Mouse (Mus musculus): Measurements from ENCODE around the gene Zfp286. TPM values are rescaled to one million over a fixed set of nuclear protein-coding genes. Genes with fewer than 3 reads are reported as not detected.

The Zfp286 gene
- polyA plus RNA-seq, 1 experiment from 2014 or later = 31.1 TPM

DNA sequence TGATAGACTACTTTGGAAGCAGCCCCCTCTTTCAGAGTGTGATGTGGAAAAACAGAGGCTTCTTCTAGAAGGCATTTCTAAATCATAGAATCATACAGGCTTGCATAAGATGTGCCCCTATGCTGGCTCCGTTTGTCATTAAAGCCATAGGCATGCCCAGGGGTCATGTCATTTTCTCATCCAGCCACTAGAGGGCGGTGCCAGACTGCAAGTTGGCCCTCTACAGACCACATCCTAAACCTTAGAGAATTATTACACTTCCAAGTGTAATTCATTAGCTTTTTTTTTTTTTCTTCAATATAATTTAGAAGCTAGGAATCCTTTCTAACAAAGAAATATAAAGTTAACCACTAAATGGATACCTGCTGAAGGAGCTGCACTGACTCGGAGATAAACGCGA lies 45.2 kb downstream of the Zfp286 start:
- H3K27ac ChIP-seq (ENCODE audit: low read depth, low read length) = no peak overlapping the region
- no peaks in the 10 kb centered on the region; the same call in 1 of the 2 replicates for H3K27me3 ChIP-seq (ENCODE audit: control insufficient read depth, insufficient read depth, low read length)
- no peak overlapping the region for H3K4me2 ChIP-seq (replicated peaks; ENCODE audit: low read depth, low read length)
- DNase-seq (ENCODE audit: low spot score) (peak; percentile 80), ATAC-seq (ENCODE audit: low FRiP score) (no peak)
- H3K4me3 ChIP-seq (ENCODE audit: low read depth, low read length) = no peak overlapping the region
- no peaks in the 10 kb centered on the region for H3K36me3 ChIP-seq (ENCODE audit: control insufficient read depth, insufficient read depth, low read length)
- H3K9me3 ChIP-seq (ENCODE audit: control insufficient read depth, low read length) = no peaks in the 10 kb centered on the region
- no peak overlapping the region for H3K9ac ChIP-seq (ENCODE audit: low read depth, low read length)
- 50% methylated on average over 5 of the region's 5 CpGs for WGBS
- no peaks in the 10 kb centered on the region for H3K4me1 ChIP-seq (replicated peaks; ENCODE audit: control insufficient read depth, insufficient read depth, low read length)

DNA sequence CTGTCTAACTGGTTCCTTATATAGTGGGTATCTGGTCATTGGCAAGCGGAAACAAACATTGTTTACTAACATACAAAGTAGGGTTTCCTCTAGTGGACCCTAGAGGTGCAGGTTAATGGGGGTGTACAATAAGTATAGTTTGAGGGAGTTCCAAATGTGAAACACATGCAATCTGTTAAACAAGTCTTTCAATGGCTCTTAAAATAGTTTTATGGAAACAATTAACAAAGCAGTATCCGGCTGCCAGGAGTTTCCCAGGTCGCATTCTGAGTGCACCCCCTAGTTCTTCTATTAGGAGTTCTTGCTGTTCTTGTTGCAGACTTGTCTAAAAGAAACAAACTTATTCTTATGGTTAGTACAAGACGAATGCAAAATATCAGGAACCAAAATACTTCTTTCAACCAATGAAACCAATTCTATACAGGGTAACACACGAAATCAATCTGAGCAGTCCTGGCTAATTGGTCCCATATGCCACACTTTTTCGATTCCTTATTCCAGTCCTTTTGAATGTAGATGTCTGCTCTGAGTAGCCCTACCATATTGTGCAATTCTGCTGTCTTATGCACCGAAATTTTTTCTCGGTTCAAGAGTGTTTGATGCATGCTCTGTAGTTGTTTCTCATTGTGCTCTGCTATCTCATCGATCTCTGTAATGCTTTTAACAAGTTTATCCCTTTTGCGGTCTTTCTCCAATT lies 46.9 kb downstream of the Zfp286 start:
- Histone ChIP-seq H3K9ac (ENCODE audit: low read depth, low read length) (no peak overlapping the region), H3K27ac (ENCODE audit: low read depth, low read length) (no peak overlapping the region), H3K9me3 (ENCODE audit: control insufficient read depth, low read length) (no peaks in the 10 kb centered on the region), H3K4me3 (ENCODE audit: low read depth, low read length) (no peak overlapping the region), H3K4me2 (replicated peaks; ENCODE audit: low read depth, low read length) (no peak overlapping the region), H3K36me3 (ENCODE audit: control insufficient read depth, insufficient read depth, low read length) (no peaks in the 10 kb centered on the region), H3K4me1 (replicated peaks; ENCODE audit: control insufficient read depth, insufficient read depth, low read length) (no peaks in the 10 kb centered on the region), H3K27me3 (ENCODE audit: control insufficient read depth, insufficient read depth, low read length) (no peaks in the 10 kb centered on the region; the same call in 1 of the 2 replicates)
- DNase-seq (ENCODE audit: low spot score) (no peak), ATAC-seq (ENCODE audit: low FRiP score) (no peak)
- WGBS = 72% methylated on average over 10 of the region's 10 CpGs

DNA sequence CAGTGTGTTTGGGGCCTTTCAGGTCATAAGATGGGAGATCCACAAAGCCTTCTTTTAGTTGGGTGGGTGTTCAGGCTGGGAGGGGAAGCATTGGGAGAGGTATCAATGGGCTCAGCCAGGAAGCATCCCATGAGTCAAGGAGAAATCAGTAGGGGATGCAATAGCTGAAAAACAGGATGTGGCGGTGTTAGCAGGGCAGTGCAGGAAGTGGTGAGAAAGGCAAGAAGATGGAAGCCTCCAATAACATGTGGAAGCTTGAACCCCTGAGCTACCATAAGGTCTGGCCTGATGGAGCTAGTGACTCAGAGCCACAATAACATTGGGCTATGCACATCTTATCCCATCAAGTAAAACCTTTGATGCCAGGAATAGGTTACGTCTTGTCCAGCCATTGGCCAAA lies 48.1 kb downstream of the Zfp286 start:
- WGBS = 92% methylated on average over 2 of the region's 2 CpGs
- DNase-seq (ENCODE audit: low spot score) = no peak

DNA sequence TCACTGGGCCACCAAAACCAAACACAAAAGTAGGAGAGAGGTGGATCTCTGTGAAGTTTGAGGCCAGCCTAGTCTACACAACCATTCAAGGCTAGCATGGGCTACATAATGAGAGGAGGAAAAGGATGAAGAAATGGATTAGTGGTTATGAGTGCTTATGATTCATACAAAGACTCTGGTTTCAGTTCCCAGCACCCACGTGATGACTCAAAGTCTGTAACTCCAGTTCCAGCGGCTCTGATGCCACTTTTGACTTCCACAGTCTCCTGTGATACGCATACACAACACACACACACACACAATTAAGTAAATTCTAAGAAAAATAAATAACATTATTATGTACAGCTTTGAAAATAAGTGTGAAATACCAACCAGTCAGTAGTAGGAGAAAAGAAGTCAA lies 56.6 kb downstream of the Zfp286 start:
- H3K9ac ChIP-seq (ENCODE audit: low read depth, low read length) = no peak overlapping the region
- no peaks in the 10 kb centered on the region for H3K27me3 ChIP-seq (ENCODE audit: control insufficient read depth, insufficient read depth, low read length)
- H3K4me1 ChIP-seq (replicated peaks; ENCODE audit: control insufficient read depth, insufficient read depth, low read length) = no peaks in the 10 kb centered on the region
- H3K4me2 ChIP-seq (replicated peaks; ENCODE audit: low read depth, low read length) = no peak overlapping the region
- H3K36me3 ChIP-seq (ENCODE audit: control insufficient read depth, insufficient read depth, low read length) = no peaks in the 10 kb centered on the region
- H3K27ac ChIP-seq (ENCODE audit: low read depth, low read length) = no peak overlapping the region
- no peaks in the 10 kb centered on the region for H3K9me3 ChIP-seq (ENCODE audit: control insufficient read depth, low read length)
- ATAC-seq (ENCODE audit: low FRiP score) (no peak), DNase-seq (ENCODE audit: low spot score) (no peak)
- H3K4me3 ChIP-seq (ENCODE audit: low read depth, low read length) = no peak overlapping the region
- 90% methylated on average over 3 of the region's 3 CpGs for WGBS

More for the DNA sequence above, 48.1 kb downstream of the Zfp286 start:
- H3K4me3 ChIP-seq (ENCODE audit: low read depth, low read length) = no peak overlapping the region
- H3K9me3 ChIP-seq (ENCODE audit: control insufficient read depth, low read length) = no peaks in the 10 kb centered on the region
- ATAC-seq (ENCODE audit: low FRiP score) = no peak
- H3K4me1 ChIP-seq (replicated peaks; ENCODE audit: control insufficient read depth, insufficient read depth, low read length) = no peaks in the 10 kb centered on the region
- H3K4me2 ChIP-seq (replicated peaks; ENCODE audit: low read depth, low read length) = no peak overlapping the region
- H3K9ac ChIP-seq (ENCODE audit: low read depth, low read length) = no peak overlapping the region
- H3K27me3 ChIP-seq (ENCODE audit: control insufficient read depth, insufficient read depth, low read length) = no peaks in the 10 kb centered on the region
- H3K27ac ChIP-seq (ENCODE audit: low read depth, low read length) = no peak overlapping the region
- no peaks in the 10 kb centered on the region for H3K36me3 ChIP-seq (ENCODE audit: control insufficient read depth, insufficient read depth, low read length)

DNA sequence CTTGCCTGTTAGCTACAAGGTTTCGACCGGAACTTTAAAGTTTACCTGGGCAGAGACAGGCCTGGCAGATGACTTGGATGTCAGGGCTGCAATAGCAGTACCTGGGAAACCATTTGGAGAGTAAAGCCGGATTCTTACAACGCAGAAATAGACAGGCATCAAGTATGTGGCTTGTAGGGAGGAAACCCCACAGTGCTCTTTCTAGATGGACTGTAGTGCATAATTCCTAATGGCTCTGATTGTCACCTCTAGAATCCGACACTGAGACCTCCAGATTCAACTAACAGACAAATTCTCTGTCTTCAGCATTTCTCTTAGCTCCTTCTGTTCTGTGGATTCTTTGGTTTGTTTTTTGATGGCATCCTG lies 57.3 kb downstream of the Zfp286 start:
- Histone ChIP-seq H3K4me1 (replicated peaks; ENCODE audit: control insufficient read depth, insufficient read depth, low read length) (no peaks in the 10 kb centered on the region), H3K36me3 (ENCODE audit: control insufficient read depth, insufficient read depth, low read length) (no peaks in the 10 kb centered on the region), H3K4me2 (replicated peaks; ENCODE audit: low read depth, low read length) (peak overlapping the region; percentile 50), H3K4me3 (ENCODE audit: low read depth, low read length) (peak overlapping the region; percentile 59), H3K9me3 (ENCODE audit: control insufficient read depth, low read length) (no peaks in the 10 kb centered on the region), H3K27me3 (ENCODE audit: control insufficient read depth, insufficient read depth, low read length) (no peaks in the 10 kb centered on the region), H3K27ac (ENCODE audit: low read depth, low read length) (peak overlapping the region; percentile 92; the same call in 1 of the 2 replicates), H3K9ac (ENCODE audit: low read depth, low read length) (no peak overlapping the region)
- no peak; the same call in 1 of the 2 replicates for ATAC-seq (ENCODE audit: low FRiP score)
- WGBS = 7% methylated on average over 5 of the region's 5 CpGs
- no peak for DNase-seq (ENCODE audit: low spot score)

DNA sequence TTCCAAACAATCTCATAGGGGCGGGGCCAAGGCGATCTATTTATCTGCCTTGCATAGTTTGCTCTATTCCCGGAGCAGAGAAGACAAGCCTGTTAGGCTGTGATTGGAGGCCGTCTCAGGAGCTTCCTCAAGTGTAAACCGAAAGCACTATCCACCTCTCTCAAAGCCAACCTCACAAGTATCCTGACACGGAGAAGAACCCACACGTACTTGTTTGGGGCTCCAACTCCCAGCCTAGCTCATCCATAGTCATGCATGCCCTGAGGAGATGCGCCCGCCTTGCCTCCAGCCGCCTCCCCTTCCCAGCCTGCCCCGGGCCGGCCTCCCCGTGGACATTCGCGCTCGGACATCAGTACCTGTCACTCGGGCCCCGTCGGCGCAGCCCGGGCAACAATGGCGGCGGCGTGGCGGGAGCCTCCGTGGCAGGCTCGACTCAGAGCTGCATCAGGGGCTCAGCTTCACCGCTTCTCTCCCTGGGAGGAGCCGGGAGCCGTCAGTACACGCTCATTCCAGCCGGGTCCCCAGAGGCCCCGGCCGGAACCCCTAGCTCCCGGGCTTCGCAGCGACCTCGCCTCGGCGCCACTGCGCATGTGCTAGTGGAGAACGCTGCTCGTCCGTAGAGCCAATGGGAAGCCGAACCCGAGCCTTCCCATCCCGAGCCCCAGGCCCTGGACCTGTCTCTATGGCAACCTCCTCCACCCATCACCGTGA lies 57.8 kb downstream of the Zfp286 start, which contains the start of gene Zfp287:
Zfp287 (minus strand) TSS at position 595 of the 711 bp plus-strand sequence.
- Histone ChIP-seq H3K4me2 (replicated peaks; ENCODE audit: low read depth, low read length) (peak within 1 kb of the TSS; percentile 50), H3K27me3 (ENCODE audit: control insufficient read depth, insufficient read depth, low read length) (no peaks in the 10 kb centered on the region), H3K4me3 (ENCODE audit: low read depth, low read length) (peak within 1 kb of the TSS; percentile 59), H3K9me3 (ENCODE audit: control insufficient read depth, low read length) (no peaks in the 10 kb centered on the region), H3K9ac (ENCODE audit: low read depth, low read length) (peak within 1 kb of the TSS; percentile 72), H3K36me3 (ENCODE audit: control insufficient read depth, insufficient read depth, low read length) (no peaks in the 10 kb centered on the region), H3K4me1 (replicated peaks; ENCODE audit: control insufficient read depth, insufficient read depth, low read length) (no peaks in the 10 kb centered on the region), H3K27ac (ENCODE audit: low read depth, low read length) (peak within 1 kb of the TSS; percentile 92)
- DNase-seq (ENCODE audit: low spot score) (peak; percentile 97), ATAC-seq (ENCODE audit: low FRiP score) (peak; percentile 99)
- under 1% methylated on average over 47 of the region's 48 CpGs for WGBS

DNA sequence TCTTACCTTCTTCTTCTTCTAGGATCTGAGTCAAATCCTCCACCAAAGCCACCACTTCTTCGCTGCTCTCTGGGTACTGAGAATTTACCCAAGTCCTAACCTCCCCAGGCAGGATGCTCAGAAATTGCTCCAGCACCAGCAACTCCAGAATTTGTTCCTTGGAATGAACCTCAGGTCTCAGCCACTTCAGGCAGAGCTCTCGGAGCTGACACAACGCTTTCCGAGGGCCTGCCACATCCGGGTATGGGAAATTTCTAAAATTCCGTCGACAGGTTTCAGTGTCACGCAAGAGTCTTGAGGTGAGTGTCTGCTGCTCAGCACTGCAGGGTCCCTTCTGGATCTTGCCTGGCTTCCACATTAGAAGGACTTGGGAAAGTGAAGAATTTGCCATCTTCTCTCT lies 61.0 kb downstream of the Zfp286 start:
- no peak overlapping the region for H3K9ac ChIP-seq (ENCODE audit: low read depth, low read length)
- no peaks in the 10 kb centered on the region for H3K27me3 ChIP-seq (ENCODE audit: control insufficient read depth, insufficient read depth, low read length)
- WGBS = 92% methylated on average over 8 of the region's 8 CpGs
- H3K4me1 ChIP-seq (replicated peaks; ENCODE audit: control insufficient read depth, insufficient read depth, low read length) = no peaks in the 10 kb centered on the region
- no peak overlapping the region for H3K4me2 ChIP-seq (replicated peaks; ENCODE audit: low read depth, low read length)
- ATAC-seq (ENCODE audit: low FRiP score) (no peak), DNase-seq (ENCODE audit: low spot score) (no peak)
- no peak overlapping the region for H3K4me3 ChIP-seq (ENCODE audit: low read depth, low read length)
- H3K36me3 ChIP-seq (ENCODE audit: control insufficient read depth, insufficient read depth, low read length) = peaks cover 3% of the 10 kb centered on the region; the same call in 1 of the 2 replicates
- H3K9me3 ChIP-seq (ENCODE audit: control insufficient read depth, low read length) = no peaks in the 10 kb centered on the region
- H3K27ac ChIP-seq (ENCODE audit: low read depth, low read length) = no peak overlapping the region

DNA sequence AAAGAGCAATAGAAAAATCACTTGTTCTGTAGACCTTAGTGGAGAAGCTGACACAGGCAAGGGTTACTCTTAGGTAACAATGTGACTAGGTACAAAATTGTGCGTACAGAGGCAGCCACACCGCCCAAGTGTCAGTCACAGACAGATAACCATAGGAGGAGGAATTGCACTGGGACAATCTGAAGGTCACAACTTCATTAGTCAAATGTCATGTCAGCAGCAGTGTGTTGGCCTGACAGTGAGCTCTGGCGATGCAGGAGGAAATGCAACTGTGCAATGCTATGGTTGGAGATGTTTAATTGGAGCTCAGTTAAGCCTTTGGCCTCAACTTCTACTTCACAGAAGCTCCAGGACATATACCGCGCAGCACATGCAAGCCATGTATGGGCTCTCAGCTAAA lies 78.6 kb downstream of the Zfp286 start:
- no peak for DNase-seq (ENCODE audit: low spot score)
- Histone ChIP-seq H3K9ac (ENCODE audit: low read depth, low read length) (no peak overlapping the region), H3K27me3 (ENCODE audit: control insufficient read depth, insufficient read depth, low read length) (no peaks in the 10 kb centered on the region), H3K27ac (ENCODE audit: low read depth, low read length) (no peak overlapping the region), H3K36me3 (ENCODE audit: control insufficient read depth, insufficient read depth, low read length) (0 out of 2 replicates have a peak, but pooled peaks cover 3% of the 10 kb centered on the region), H3K4me1 (replicated peaks; ENCODE audit: control insufficient read depth, insufficient read depth, low read length) (no peaks in the 10 kb centered on the region), H3K4me2 (replicated peaks; ENCODE audit: low read depth, low read length) (no peak overlapping the region), H3K4me3 (ENCODE audit: low read depth, low read length) (no peak overlapping the region), H3K9me3 (ENCODE audit: control insufficient read depth, low read length) (no peaks in the 10 kb centered on the region)
- no peak for ATAC-seq (ENCODE audit: low FRiP score)
- WGBS = 88% methylated on average over 5 of the region's 5 CpGs

DNA sequence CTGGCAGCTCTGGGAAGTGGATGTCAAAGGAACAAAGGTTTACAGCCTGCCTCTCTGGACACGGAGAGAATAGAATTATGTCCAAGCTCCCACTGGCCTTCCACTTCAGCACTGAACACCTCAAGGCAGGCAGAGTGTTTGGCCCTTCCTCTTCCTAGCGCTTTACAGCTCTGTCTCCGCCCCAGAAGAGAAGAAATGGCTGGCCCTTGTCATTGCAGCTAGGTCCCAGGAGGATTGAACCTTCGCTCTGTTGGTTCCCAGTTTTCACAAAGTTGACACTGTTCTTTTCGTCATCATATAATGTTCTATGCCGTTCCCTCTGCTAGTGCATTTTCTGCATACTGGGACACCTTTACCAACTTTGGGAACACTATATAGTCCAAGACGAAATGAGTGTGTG lies 81.0 kb downstream of the Zfp286 start:
- Histone ChIP-seq H3K27me3 (ENCODE audit: control insufficient read depth, insufficient read depth, low read length) (no peaks in the 10 kb centered on the region), H3K4me1 (replicated peaks; ENCODE audit: control insufficient read depth, insufficient read depth, low read length) (no peaks in the 10 kb centered on the region), H3K4me2 (replicated peaks; ENCODE audit: low read depth, low read length) (no peak overlapping the region), H3K36me3 (ENCODE audit: control insufficient read depth, insufficient read depth, low read length) (no peaks in the 10 kb centered on the region), H3K4me3 (ENCODE audit: low read depth, low read length) (no peak overlapping the region), H3K9ac (ENCODE audit: low read depth, low read length) (no peak overlapping the region), H3K27ac (ENCODE audit: low read depth, low read length) (no peak overlapping the region), H3K9me3 (ENCODE audit: control insufficient read depth, low read length) (no peaks in the 10 kb centered on the region)
- DNase-seq (ENCODE audit: low spot score) (no peak), ATAC-seq (ENCODE audit: low FRiP score) (no peak)
- 83% methylated on average over 7 of the region's 7 CpGs for WGBS

All from hindbrain, embryonic 11.5 days (tissue).